Mouse (Mus musculus) adrenal gland, postnatal 14 days (tissue): Measurements from ENCODE around the gene Glmn. TPM values are rescaled to one million over a fixed set of nuclear protein-coding genes. Genes with fewer than 3 reads are reported as not detected.

Experiments
- DNase-seq: peaks from one replicate; pipeline ENCODE4 v3.0.0; 2021; ENCODE audit warnings: mixed read lengths
- long read RNA-seq, 2 experiments: library from polyadenylated mRNA; stranded (forward); transcript quantifications; one replicate each; pipeline ENCODE4 v2.0.0; 2021
- total RNA-seq: library from RNA; stranded (reverse); gene quantifications from 2 replicates; pipeline ENCODE4 v1.2.3, GENCODE M21; 2021

Glmn gene
- total RNA-seq = 8.9 and 11.3 TPM in 2 replicates
- long read RNA-seq, experiment 1, transcript Glmn-201 (19 exons, 2,015 nt) = major isoform, 10 of 14 reads
- long read RNA-seq, experiment 1, partial matches to known transcripts = 1 of 14 reads
- long read RNA-seq, experiment 1, other reads (novel, unspliced or antisense) = 3 of 14 reads
- long read RNA-seq, experiment 2, transcript Glmn-201 (19 exons, 2,015 nt) = major isoform, 5 of 8 reads
- long read RNA-seq, experiment 2, partial matches to known transcripts = 0 of 8 reads
- long read RNA-seq, experiment 2, other reads (novel, unspliced or antisense) = 3 of 8 reads

DNA sequence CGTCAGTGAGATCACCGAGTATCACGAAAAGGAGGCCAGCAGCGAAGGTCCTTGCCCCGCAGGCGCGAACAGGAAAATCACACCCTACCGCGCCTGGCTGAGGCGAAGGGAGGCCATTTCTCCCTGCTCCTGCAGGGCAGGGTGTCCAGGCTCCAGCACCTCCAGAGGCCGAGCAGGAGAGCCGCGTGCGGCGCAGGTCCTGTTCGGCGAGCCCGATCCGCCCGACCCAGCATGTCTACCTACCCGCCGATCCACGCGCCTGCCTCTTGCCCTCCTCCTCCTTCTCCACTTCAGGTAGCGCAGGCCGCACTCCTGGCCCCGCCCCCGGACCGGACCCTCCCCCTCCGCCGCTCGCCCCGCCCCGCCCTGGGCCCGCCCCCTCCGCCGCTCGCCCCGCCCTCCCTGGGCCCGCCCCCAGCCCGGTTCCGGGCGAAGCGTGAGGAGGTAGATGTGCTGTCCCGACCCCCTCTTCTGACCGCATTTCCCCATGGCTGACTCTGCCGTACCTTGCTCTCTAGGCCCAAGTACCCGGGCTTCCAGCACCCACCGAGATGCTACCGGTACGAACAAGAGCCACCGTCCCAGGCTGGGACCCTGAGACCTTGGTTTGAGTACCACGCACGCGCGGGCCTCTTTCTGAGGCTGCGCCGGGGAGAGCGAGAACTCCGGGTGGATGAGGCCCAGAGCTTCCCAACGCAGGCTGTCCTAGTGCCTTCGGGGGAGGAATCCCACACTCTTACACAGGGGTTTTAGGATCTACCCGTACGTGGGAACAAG lies at the start of gene Glmn, which contains the start of gene Rpap2:
TSS of gene Glmn (minus strand) at position 588 of the 777 bp plus-strand sequence.
TSS of gene Rpap2 (plus strand) at position 73 of the 777 bp plus-strand sequence.
- DNase-seq = peak; percentile 91

- DNase-seq = no peak
These were observed 48.2 kb upstream of the Glmn start for GRCm38 (mm10) chr5:107645935-107646334.

DNA sequence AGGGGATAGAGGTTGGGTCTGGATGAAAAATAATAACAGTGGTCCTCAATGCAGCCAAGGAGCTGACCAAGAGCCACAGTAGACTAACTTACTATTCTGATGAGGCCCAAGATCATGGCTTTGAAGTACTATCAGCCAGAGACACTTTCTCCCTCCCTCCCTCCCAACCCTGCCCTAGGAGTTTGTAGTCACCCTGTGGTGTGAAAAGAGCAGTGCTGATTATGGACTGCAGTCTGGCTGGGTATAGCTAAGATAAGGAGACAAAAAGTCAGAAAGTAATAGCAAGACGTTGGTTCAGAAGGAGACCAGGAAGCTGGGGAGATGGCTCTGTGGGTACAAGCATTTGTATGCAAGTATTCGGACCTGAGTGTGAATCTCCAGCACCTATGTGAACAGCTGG lies 46.9 kb upstream of the Glmn start:
- no peak for DNase-seq

- DNase-seq = no peak
These were observed 40.7 kb upstream of the Glmn start for GRCm38 (mm10) chr5:107638366-107638765.

DNA sequence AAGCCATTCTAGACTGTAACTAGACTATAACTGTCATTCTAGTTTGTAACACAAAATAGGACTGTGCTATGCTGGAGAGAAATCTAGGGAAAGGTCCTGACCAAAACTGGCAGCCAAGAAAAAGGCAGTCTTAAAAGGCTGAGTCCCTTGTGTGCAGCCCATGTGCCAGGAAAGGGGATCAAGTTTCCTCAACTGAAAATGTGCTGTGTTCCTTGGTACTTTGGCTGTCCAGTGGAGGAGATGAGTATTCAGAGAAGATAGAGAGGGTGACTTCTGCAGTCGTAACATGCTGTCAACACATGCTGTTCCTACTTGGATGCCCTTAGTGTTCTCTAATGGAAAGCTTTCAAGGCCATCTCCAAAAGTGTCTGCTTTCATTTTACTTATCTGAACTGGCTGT lies 39.4 kb upstream of the Glmn start:
- no peak for DNase-seq

- DNase-seq = no peak
These were observed 36.0 kb upstream of the Glmn start for GRCm38 (mm10) chr5:107633651-107634050.

GRCm38 (mm10) chr5:107621327-107621726 lies 23.6 kb upstream of the Glmn start:
- DNase-seq = no peak

DNA sequence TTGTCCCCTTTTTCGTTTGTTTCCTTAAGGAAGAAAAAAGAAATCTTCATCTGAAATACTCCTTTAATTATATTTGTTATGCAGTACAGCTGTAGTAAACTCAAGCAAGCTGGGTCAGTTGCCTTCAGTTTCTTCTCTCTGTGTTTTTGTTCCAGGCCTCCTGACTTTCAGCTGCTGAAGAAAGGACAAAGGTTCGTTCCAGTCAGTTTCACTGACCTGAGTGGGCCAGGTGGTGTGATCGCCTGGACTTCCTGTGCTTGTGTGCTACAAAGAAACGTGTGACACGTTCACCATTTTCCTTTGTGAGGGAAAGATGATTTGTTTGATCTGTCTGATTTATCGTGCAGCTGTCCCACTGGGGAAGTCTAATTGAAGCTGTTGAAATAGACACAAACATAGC lies 20.3 kb upstream of the Glmn start:
- no peak for DNase-seq

DNA sequence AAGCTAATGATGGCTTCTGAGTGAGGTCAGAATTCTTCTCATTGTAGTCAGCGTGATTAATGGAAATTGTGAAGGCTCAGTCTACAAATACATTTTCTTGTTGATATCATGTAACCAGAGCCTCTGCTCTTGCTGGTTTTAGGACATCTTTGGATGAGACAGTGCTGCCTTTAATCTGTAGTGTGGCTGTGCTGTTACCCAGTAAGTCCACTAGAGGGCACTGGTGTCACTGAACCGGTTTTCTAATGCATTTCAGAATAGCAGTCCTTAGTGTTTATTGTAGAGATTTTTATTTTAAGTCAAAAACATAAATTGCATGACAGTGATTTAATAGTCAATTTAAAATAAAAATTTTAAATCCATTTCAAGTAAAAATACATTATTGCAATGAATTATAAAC lies 13.5 kb upstream of the Glmn start:
- DNase-seq = peak; percentile 69

DNA sequence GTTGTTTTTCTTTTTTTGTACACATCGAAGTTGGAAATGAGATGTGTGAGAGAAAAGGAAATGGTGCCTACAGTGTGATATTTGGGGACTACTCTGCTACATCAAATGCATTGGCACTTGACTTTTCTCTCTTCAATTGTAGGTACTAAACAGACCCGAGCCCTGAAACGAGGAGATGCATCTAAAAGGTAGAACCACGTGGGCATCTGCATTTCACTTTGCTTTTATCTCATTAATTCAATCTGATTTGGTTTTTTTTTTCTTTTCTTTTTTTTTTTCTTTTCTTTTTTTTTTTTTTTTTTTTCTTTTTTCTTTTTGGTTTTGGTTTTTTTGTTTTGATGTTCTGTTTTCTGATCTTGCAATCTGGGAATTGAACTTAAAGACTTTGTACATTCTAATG lies 692 bp upstream of the Glmn start:
- no peak for DNase-seq

GRCm38 (mm10) chr5:107569148-107569547 lies 28.5 kb downstream of the Glmn start:
- no peak for DNase-seq

GRCm38 (mm10) chr5:107556969-107557368 lies 40.7 kb downstream of the Glmn start:
- no peak for DNase-seq

GRCm38 (mm10) chr5:107554336-107554735 lies 43.4 kb downstream of the Glmn start:
- no peak for DNase-seq

- no peak for DNase-seq
These were observed 49.2 kb downstream of the Glmn start for GRCm38 (mm10) chr5:107548444-107548843.

- no peak for DNase-seq
These were observed 49.7 kb downstream of the Glmn start for GRCm38 (mm10) chr5:107547955-107548354.

- no peak for DNase-seq
These were observed 51.8 kb downstream of the Glmn start for GRCm38 (mm10) chr5:107545927-107546326.

GRCm38 (mm10) chr5:107541696-107542095 lies 56.0 kb downstream of the Glmn start:
- DNase-seq = peak; percentile 6

DNA sequence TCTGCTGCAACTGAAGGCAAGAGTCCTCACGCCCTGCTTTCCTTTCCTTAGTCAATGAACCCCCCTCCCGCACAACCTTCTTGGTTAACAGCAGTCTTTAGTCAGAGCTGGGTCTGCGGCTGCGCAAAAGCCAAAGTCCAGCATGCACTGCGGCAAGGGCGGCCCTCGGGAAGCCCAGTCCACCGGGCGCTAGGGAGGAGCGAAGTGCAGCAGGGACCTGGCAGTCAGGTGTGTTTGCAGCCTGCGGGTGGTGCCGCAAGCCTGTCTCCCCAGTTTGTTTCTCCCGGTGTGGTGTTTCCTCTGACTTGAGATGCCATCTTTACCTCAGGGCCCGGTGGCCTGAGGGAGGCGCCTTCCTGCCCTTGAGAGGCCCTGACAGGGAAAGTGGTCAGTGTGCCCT lies 63.1 kb downstream of the Glmn start, which contains the start of gene 1700028K03Rik:
TSS of gene 1700028K03Rik (plus strand) at position 129 of the 400 bp plus-strand sequence.
- no peak for DNase-seq

- DNase-seq = no peak
These were observed 64.1 kb downstream of the Glmn start for GRCm38 (mm10) chr5:107533590-107533989.

GRCm38 (mm10) chr5:107528856-107529255 lies 68.8 kb downstream of the Glmn start:
- no peak for DNase-seq

DNA sequence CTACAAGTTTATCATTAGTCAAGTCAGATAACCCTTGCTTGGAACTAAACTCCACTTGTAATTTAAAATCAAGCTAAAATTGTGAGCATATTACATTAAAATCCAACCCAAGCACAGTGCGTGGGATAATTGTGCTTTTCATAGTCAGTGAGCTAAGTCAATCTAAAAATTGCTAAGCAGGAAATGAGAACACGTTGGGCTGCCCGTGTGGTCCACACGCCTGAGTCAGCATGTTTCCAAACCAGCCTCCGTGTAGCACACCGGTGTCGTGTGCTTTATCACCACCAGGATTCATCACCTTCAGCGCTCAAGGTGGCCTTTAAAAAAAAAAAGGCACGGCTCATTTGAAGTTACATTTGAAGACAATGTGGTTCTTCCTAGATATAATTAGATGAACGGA lies 73.4 kb downstream of the Glmn start:
- DNase-seq = no peak

DNA sequence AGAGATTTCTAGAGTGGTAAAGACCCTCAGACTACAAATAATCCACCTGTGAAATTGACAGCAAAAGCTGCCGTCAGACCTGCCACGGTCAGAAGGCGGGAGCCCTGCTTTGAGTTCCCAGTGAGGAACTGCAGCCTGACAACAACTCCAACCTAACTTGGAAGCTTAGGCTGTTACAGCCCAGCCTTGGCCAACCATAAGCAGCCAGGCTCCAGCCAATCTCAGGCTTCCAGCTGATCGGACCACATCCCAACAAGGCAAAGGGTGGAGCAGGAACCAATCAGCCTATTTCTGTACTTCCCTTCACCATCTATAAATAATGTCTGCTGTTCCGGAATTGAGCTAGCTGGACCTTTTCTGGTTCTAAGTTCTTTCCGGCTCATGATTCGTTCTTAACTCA lies 75.8 kb downstream of the Glmn start:
- DNase-seq = peak; percentile 9

- DNase-seq = no peak
These were observed 76.3 kb downstream of the Glmn start for GRCm38 (mm10) chr5:107521386-107521785.

DNA sequence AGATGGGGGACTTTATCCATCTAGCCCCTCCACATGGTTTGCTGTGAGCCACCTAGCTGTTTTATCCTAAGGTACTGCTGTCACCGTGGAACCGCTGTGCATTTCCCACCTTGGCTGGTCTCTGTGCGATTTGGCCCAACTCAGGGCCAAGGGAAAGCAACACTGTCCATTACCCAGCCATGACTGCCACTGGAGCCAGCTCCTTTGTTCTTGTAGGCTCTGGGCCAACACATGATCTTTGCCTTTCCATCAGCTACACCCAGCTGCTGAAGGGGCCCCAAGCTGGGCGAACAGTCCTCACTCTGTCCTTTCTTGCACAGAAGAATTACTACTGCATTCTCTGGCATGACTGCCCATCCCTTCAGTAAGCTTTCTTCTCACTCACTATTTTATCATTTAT lies 79.1 kb downstream of the Glmn start:
- DNase-seq = no peak
